Mouse (Mus musculus) forebrain, embryonic 15.5 days (tissue): ENCODE results near the gene Tmem220. TPM values are rescaled to one million over a fixed set of nuclear protein-coding genes. Genes with fewer than 3 reads are reported as not detected.
A peak's percentile ranks its signal among the peaks of the same experiment; 100 is the strongest.

Experiments used
- ATAC-seq: fragments of 200-750 bp; cut with Nextera tagmentation; replicated peaks from 2 replicates; pipeline ENCODE4 v1.8.0; 2017; ENCODE audit warnings: mild to moderate bottlenecking, moderate TSS enrichment, moderate library complexity
- H3K27ac ChIP-seq: fragments of 300-500 bp; sonication (generic); replicated peaks from 2 replicates; pipeline ENCODE4 v1.5.1; 2015; ENCODE audit warnings: mild to moderate bottlenecking, inconsistent platforms
- H3K27me3 ChIP-seq: fragments of 300-500 bp; sonication (generic); 2 replicates; pipeline ENCODE4 v1.6.1; 2015; ENCODE audit warnings: inconsistent platforms
- H3K36me3 ChIP-seq: fragments of 300-500 bp; sonication (generic); 2 replicates; pipeline ENCODE4 v1.6.1; 2015; ENCODE audit warnings: mild to moderate bottlenecking, inconsistent platforms
- H3K4me1 ChIP-seq: fragments of 300-500 bp; sonication (generic); 2 replicates; pipeline ENCODE4 v1.6.1; 2015; ENCODE audit warnings: inconsistent platforms
- H3K4me2 ChIP-seq: fragments of 300-500 bp; sonication (generic); replicated peaks from 2 replicates; pipeline ENCODE4 v1.6.1; 2015; ENCODE audit warnings: mild to moderate bottlenecking, inconsistent platforms
- H3K4me3 ChIP-seq: fragments of 300-500 bp; sonication (generic); 2 replicates; pipeline ENCODE4 v1.5.1; 2015; ENCODE audit warnings: mild to moderate bottlenecking, inconsistent platforms
- H3K9ac ChIP-seq: fragments of 300-500 bp; sonication (generic); replicated peaks from 2 replicates; pipeline ENCODE4 v1.6.1; 2015; ENCODE audit warnings: mild to moderate bottlenecking, inconsistent platforms
- H3K9me3 ChIP-seq: fragments of 300-500 bp; sonication (generic); 2 replicates; pipeline ENCODE4 v1.6.1; 2016; ENCODE audit warnings: inconsistent platforms
- WGBS: fragments of 180-500 bp; shearing (Covaris S2); methylation state at CpG from one replicate; pipeline ENCODE4 v1.1.7; 2015; ENCODE audit warnings: mixed read lengths; 5-methylcytosine and 5-hydroxymethylcytosine counted together
- polyA plus RNA-seq: library from polyadenylated mRNA; unstranded; fragments of >200 nt; fragmentation: Nextera tagmentation; extraction: Ambion mirVana; gene quantifications from 2 replicates; pipeline ENCODE4 v1.2.1, GENCODE M21; 2015

Tmem220 gene
- polyA plus RNA-seq: 0.31 and 0.55 TPM in 2 replicates

DNA sequence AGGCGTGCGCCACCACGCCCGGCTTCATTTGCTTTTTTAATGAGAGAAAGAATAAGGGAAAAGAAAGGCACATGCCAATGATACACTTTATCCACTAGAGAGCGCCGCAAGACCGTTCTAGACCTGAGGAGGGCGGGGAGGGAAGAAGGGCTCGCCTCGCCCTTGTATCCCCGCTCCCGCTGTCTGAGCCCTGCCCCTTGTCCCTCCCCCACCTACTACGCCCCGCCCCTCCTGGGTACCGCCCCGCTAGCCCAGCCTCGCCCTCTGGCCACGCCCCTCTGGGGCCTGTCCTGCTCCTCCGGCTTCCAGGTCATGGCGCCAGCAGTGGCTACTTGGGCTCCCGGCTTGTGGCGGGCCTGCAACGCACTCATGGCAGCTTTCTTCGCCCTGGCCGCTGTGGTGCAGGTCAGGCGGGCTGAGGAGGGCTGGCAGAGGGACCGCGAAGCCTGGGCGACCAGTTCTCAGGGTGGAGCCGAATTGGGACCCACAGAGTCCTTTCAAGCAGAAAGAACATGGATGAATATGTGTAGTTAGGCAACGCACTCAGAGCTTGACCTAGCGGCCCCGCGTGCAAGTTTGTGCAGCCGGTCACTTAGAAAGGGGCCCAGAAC is at the start of gene Tmem220:
Gene Tmem220 (plus strand): TSS at position 288 of the 611 bp plus-strand sequence.
- Histone ChIP-seq H3K27ac (peak within 1 kb of the TSS; percentile 28; the same call in 1 of the 2 replicates), H3K36me3 (no peaks in the 10 kb centered on the region), H3K9me3 (no peaks in the 10 kb centered on the region), H3K4me1 (peaks cover 20% of the 10 kb centered on the region), H3K4me2 (peak within 1 kb of the TSS; percentile 56), H3K9ac (peak within 1 kb of the TSS; percentile 43), H3K27me3 (no peaks in the 10 kb centered on the region), H3K4me3 (peak within 1 kb of the TSS; percentile 41)
- peak; percentile 98 for ATAC-seq
- 2% methylated on average over 35 of the region's 35 CpGs for WGBS

DNA sequence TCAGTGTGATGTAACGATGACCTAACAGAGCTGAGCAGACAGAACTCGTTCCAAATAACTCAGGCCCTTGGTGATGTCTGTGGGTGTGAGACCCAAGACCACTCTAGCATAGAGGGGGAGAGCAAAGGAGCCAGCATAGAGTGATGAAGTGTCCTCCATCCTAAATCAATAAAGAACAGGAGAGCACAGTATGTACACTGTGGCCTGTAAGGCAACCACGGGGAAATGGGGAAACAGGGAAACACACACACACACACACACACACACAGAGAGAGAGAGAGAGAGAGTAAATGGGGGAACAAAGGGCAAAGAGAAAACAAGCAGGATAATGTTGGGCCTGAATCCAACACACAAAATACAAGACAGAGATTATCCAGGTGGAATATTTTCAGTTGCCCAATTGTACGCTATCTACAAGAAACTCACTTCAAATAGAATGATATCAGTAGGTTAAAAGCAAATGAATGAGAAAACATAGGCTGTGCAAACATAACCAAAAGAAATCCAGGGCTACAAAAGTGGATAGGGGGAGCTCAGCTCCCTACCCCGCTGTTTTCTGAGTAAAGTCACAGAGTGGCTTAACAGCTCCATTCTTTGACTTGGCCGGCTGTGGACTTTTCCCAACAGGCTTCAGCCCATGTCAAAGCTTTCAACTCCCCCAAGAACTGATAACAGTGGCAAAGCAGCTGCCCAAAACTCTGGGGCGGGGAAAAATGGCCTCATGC is 49.2 kb upstream of the Tmem220 start:
- peaks cover 7% of the 10 kb centered on the region; the same call in 1 of the 2 replicates for H3K9me3 ChIP-seq
- no peak overlapping the region for H3K27ac ChIP-seq
- H3K36me3 ChIP-seq: no peaks in the 10 kb centered on the region
- ATAC-seq: no peak
- H3K27me3 ChIP-seq: no peaks in the 10 kb centered on the region
- H3K4me3 ChIP-seq: no peak overlapping the region
- H3K4me2 ChIP-seq: no peak overlapping the region
- no peaks in the 10 kb centered on the region for H3K4me1 ChIP-seq
- 91% methylated on average over 7 of the region's 7 CpGs for WGBS
- H3K9ac ChIP-seq: no peak overlapping the region

GRCm38 (mm10) chr11:66981336-66982115 is 43.4 kb upstream of the Tmem220 start:
- Histone ChIP-seq H3K4me3 (no peak overlapping the region), H3K27me3 (no peaks in the 10 kb centered on the region), H3K36me3 (no peaks in the 10 kb centered on the region), H3K9ac (no peak overlapping the region), H3K27ac (no peak overlapping the region), H3K4me1 (peaks cover 16% of the 10 kb centered on the region), H3K4me2 (no peak overlapping the region), H3K9me3 (no peaks in the 10 kb centered on the region)
- 77% methylated on average over 15 of the region's 15 CpGs for WGBS
- ATAC-seq: no peak

GRCm38 (mm10) chr11:66982794-66983193 is 42.2 kb upstream of the Tmem220 start:
- no peak overlapping the region for H3K4me3 ChIP-seq
- 35% methylated on average over 6 of the region's 6 CpGs for WGBS

GRCm38 (mm10) chr11:66983422-66984164 is 41.4 kb upstream of the Tmem220 start:
- 64% methylated on average over 11 of the region's 11 CpGs for WGBS
- Histone ChIP-seq H3K9ac (no peak overlapping the region), H3K36me3 (no peaks in the 10 kb centered on the region), H3K27ac (peak overlapping the region; percentile 89), H3K4me3 (no peak overlapping the region), H3K9me3 (no peaks in the 10 kb centered on the region), H3K27me3 (no peaks in the 10 kb centered on the region), H3K4me2 (no peak overlapping the region), H3K4me1 (peaks cover 16% of the 10 kb centered on the region)
- no peak for ATAC-seq

More at GRCm38 (mm10) chr11:66982794-66983193, 42.2 kb upstream of the Tmem220 start:
- H3K27ac ChIP-seq: no peak overlapping the region
- peaks cover 16% of the 10 kb centered on the region for H3K4me1 ChIP-seq
- H3K27me3 ChIP-seq: no peaks in the 10 kb centered on the region
- no peaks in the 10 kb centered on the region for H3K9me3 ChIP-seq
- no peak for ATAC-seq
- H3K9ac ChIP-seq: no peak overlapping the region
- no peaks in the 10 kb centered on the region for H3K36me3 ChIP-seq
- no peak overlapping the region for H3K4me2 ChIP-seq

DNA sequence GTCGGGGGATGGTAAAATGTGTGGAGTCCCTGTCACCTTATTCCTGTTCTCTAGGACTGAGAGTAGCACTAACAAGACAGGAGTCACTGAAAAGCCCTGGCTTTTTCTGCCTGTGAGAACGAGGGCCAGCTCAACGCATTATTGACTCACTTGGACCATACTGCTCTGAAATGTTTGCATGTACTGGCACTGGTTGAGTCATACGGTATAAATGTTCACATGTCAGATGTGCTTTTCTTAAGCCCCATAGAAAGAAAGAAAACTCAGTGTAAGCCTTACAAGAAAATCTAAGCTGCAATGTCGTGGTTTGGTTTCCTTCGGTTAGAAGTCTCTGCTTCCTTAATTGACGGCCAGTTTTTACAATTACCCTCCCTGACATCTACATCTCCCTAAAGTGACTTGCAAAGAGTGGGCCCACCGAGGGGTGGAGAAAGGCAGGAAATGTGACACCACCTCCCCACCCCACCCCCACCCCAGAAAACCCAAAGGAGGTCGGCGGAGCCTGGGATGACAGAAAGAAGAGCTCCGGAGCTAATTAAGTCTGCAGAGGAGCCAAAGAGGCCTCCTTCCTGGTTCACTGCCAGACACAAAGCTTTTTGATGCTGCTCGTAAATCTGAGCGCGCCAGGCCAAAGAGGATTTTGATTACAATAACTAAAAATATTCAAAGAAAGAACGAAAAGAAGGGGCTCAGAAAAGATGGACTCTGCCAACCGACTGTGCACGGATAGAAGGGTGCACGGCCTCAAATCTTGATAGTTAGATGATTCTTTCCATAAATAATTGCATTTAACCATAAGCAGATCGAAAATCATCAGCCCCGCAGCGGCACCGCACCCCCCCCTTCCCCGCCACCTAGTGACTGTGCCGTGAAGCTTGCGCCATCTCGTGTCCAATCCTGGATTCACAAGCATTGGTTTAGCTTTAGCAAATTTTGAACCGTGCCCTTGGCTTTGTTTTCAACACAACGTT is 40.5 kb upstream of the Tmem220 start:
- Histone ChIP-seq H3K27me3 (no peaks in the 10 kb centered on the region), H3K4me1 (peaks cover 16% of the 10 kb centered on the region), H3K9me3 (no peaks in the 10 kb centered on the region), H3K4me2 (peak overlapping the region; percentile 63), H3K4me3 (peak overlapping the region; percentile 41), H3K9ac (peak overlapping the region; percentile 56), H3K36me3 (no peaks in the 10 kb centered on the region), H3K27ac (peak overlapping the region; percentile 89)
- ATAC-seq: peak; percentile 82
- WGBS: 4% methylated on average over 28 of the region's 28 CpGs

DNA sequence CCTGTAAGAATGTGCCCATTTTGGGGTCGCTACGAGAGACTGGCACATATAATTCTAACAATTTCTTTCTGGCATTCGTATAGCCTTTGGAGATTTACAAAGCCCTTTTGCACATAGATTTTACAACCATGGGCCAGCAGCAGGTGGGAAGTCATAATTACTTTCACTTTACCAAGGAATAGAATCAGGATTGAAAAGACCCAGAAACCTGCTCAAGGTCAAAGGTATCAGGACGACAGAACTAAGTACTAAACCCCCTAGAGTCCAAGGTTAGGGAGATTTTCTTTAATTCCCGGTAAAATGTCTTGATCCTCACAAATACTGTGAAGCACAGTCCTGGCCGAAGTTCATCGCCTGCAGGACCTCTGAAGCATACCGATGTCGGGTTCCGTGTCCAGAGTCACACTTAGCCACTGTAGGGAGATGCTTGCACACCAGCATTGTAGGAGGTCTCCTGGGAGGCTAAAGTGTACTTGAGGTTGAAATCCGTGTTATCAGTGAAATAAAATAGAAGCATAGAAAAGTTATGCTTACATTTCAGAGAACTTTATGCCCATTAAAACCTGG is 39.7 kb upstream of the Tmem220 start:
- no peaks in the 10 kb centered on the region for H3K9me3 ChIP-seq
- H3K36me3 ChIP-seq: no peaks in the 10 kb centered on the region
- no peaks in the 10 kb centered on the region for H3K27me3 ChIP-seq
- 0 out of 2 replicates have a peak, but pooled peaks have one; percentile 7 for ATAC-seq
- H3K4me1 ChIP-seq: peaks cover 16% of the 10 kb centered on the region
- 32% methylated on average over 11 of the region's 11 CpGs for WGBS
- peak overlapping the region; percentile 56; the same call in 1 of the 2 replicates for H3K9ac ChIP-seq
- H3K27ac ChIP-seq: peak overlapping the region; percentile 89
- H3K4me2 ChIP-seq: peak overlapping the region; percentile 63
- peak overlapping the region; percentile 41 for H3K4me3 ChIP-seq

GRCm38 (mm10) chr11:66992150-66992549 is 32.8 kb upstream of the Tmem220 start:
- no peak overlapping the region for H3K4me3 ChIP-seq
- no peak overlapping the region for H3K9ac ChIP-seq
- no peak for ATAC-seq
- no peaks in the 10 kb centered on the region for H3K36me3 ChIP-seq
- H3K27ac ChIP-seq: no peak overlapping the region
- H3K4me1 ChIP-seq: no peaks in the 10 kb centered on the region; the same call in 1 of the 2 replicates
- 68% methylated on average over 2 of the region's 2 CpGs for WGBS
- H3K9me3 ChIP-seq: no peaks in the 10 kb centered on the region
- no peak overlapping the region for H3K4me2 ChIP-seq
- H3K27me3 ChIP-seq: no peaks in the 10 kb centered on the region

- ATAC-seq: no peak
These were observed 31.3 kb upstream of the Tmem220 start for GRCm38 (mm10) chr11:66993674-66994073.

GRCm38 (mm10) chr11:66996446-66996845 is 28.5 kb upstream of the Tmem220 start:
- Histone ChIP-seq H3K36me3 (no peaks in the 10 kb centered on the region), H3K9me3 (no peaks in the 10 kb centered on the region), H3K4me3 (no peak overlapping the region), H3K27ac (no peak overlapping the region), H3K27me3 (no peaks in the 10 kb centered on the region), H3K4me1 (peaks cover 14% of the 10 kb centered on the region), H3K4me2 (no peak overlapping the region), H3K9ac (no peak overlapping the region)
- 78% methylated on average over 4 of the region's 4 CpGs for WGBS
- ATAC-seq: no peak

More at GRCm38 (mm10) chr11:66993674-66994073, 31.3 kb upstream of the Tmem220 start:
- H3K9ac ChIP-seq: no peak overlapping the region
- no peak overlapping the region for H3K4me3 ChIP-seq
- H3K9me3 ChIP-seq: no peaks in the 10 kb centered on the region
- H3K4me2 ChIP-seq: no peak overlapping the region
- no peak overlapping the region for H3K27ac ChIP-seq
- H3K27me3 ChIP-seq: no peaks in the 10 kb centered on the region
- 42% methylated on average over 1 of the region's 1 CpGs for WGBS
- no peaks in the 10 kb centered on the region; the same call in 1 of the 2 replicates for H3K4me1 ChIP-seq
- H3K36me3 ChIP-seq: no peaks in the 10 kb centered on the region
